Mouse (Mus musculus) hindbrain, embryonic 15.5 days (tissue): ENCODE results near the gene Pla2g1b. TPM values are rescaled to one million over a fixed set of nuclear protein-coding genes. Genes with fewer than 3 reads are reported as not detected.
A peak's percentile ranks its signal among the peaks of the same experiment; 100 is the strongest.

ENCODE experiments used
- ATAC-seq: fragments of 200-750 bp; cut with Nextera tagmentation; 2 replicates; pipeline ENCODE4 v1.8.0; 2017; ENCODE audit warnings: low read depth, moderate number of reproducible peaks, moderate TSS enrichment; ENCODE audit not compliant: low FRiP score
- H3K27ac ChIP-seq: fragments of 300-500 bp; sonication (generic); replicated peaks from 2 replicates; pipeline ENCODE4 v1.5.1; 2015; ENCODE audit warnings: mild to moderate bottlenecking, inconsistent platforms
- H3K27me3 ChIP-seq: fragments of 300-500 bp; sonication (generic); 2 replicates; pipeline ENCODE4 v1.6.1; 2015; ENCODE audit warnings: control low read depth, inconsistent platforms
- H3K36me3 ChIP-seq: fragments of 300-500 bp; sonication (generic); 2 replicates; pipeline ENCODE4 v1.6.1; 2015; ENCODE audit warnings: control low read depth, inconsistent platforms
- H3K4me1 ChIP-seq: fragments of 300-500 bp; sonication (generic); replicated peaks from 2 replicates; pipeline ENCODE4 v1.6.1; 2015; ENCODE audit warnings: control low read depth, inconsistent platforms
- H3K4me2 ChIP-seq: fragments of 300-500 bp; sonication (generic); 2 replicates; pipeline ENCODE4 v1.6.1; 2015; ENCODE audit warnings: moderate library complexity, mild to moderate bottlenecking, inconsistent platforms
- H3K4me3 ChIP-seq: fragments of 300-500 bp; sonication (generic); 2 replicates; pipeline ENCODE4 v1.5.1; 2015; ENCODE audit warnings: mild to moderate bottlenecking, inconsistent platforms
- H3K9ac ChIP-seq: fragments of 300-500 bp; sonication (generic); 2 replicates; pipeline ENCODE4 v1.6.1; 2015; ENCODE audit warnings: inconsistent platforms
- H3K9me3 ChIP-seq: fragments of 300-500 bp; sonication (generic); 2 replicates; pipeline ENCODE4 v1.6.1; 2016; ENCODE audit warnings: control low read depth, inconsistent platforms
- WGBS: fragments of 180-500 bp; shearing (Covaris S2); methylation state at CpG from one replicate; pipeline ENCODE4 v1.1.7; 2015; 5-methylcytosine and 5-hydroxymethylcytosine counted together
- polyA plus RNA-seq: library from polyadenylated mRNA; unstranded; fragments of >200 nt; fragmentation: Nextera tagmentation; extraction: Ambion mirVana; gene quantifications from 2 replicates; pipeline ENCODE4 v1.2.1, GENCODE M21; 2015

Gene Pla2g1b
- 0.54 TPM in 1 of 2 replicates, not detected in the other for polyA plus RNA-seq

DNA sequence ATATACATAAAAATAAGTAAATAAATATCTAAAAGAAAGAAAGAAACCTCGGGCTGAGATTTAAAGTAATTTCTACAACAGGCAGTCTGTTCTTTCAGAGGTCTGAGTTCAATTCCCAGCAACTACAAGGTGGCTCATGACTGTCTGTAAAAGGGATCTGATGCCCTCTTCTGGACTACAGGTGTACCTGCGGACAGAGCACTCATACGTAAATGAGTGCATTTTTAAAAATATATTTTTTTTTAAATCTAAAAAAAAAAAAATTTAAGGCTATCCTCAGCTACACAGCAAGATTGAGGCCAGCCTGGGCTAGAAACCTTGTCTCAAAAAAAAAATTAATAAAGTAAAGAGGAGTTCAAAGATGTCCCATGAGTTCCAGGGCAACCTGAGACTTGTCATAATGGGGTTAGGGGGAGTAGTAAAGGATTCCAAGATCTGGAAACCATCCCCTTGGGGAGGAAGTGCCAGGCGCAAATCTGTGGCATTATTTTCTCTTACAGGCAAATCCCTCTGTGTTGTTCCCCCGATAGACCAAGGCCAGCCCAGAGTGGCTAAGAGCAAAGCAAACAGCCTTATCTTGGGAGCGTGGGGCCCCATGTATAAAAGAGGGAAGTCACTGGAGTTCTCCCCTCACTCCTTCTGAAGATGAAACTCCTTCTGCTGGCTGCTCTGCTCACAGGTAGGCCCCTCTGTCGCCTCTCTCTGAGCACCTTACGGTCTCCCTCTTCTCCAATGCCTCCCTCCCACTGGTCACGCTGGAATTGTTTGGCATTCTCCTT is at the start of gene Pla2g1b:
TSS of gene Pla2g1b (plus strand) at position 621 of the 779 bp plus-strand sequence.
- Histone ChIP-seq H3K9me3 (no peaks in the 10 kb centered on the region), H3K4me1 (peaks cover 2% of the 10 kb centered on the region; the same call in 1 of the 2 replicates), H3K4me3 (no peak within 1 kb of the TSS), H3K9ac (no peak within 1 kb of the TSS), H3K27me3 (no peaks in the 10 kb centered on the region), H3K27ac (no peak within 1 kb of the TSS), H3K4me2 (no peak within 1 kb of the TSS), H3K36me3 (no peaks in the 10 kb centered on the region)
- no peak for ATAC-seq
- 58% methylated on average over 9 of the region's 9 CpGs for WGBS

GRCm38 (mm10) chr5:115428831-115429358 is 37.2 kb upstream of the Pla2g1b start:
- Histone ChIP-seq H3K4me1 (peaks cover 49% of the 10 kb centered on the region), H3K27me3 (no peaks in the 10 kb centered on the region), H3K27ac (peak overlapping the region; percentile 91), H3K36me3 (no peaks in the 10 kb centered on the region), H3K4me2 (peak overlapping the region; percentile 81), H3K9me3 (no peaks in the 10 kb centered on the region), H3K9ac (peak overlapping the region; percentile 98), H3K4me3 (peak overlapping the region; percentile 95)
- under 1% methylated on average over 20 of the region's 20 CpGs for WGBS
- no peak for ATAC-seq

DNA sequence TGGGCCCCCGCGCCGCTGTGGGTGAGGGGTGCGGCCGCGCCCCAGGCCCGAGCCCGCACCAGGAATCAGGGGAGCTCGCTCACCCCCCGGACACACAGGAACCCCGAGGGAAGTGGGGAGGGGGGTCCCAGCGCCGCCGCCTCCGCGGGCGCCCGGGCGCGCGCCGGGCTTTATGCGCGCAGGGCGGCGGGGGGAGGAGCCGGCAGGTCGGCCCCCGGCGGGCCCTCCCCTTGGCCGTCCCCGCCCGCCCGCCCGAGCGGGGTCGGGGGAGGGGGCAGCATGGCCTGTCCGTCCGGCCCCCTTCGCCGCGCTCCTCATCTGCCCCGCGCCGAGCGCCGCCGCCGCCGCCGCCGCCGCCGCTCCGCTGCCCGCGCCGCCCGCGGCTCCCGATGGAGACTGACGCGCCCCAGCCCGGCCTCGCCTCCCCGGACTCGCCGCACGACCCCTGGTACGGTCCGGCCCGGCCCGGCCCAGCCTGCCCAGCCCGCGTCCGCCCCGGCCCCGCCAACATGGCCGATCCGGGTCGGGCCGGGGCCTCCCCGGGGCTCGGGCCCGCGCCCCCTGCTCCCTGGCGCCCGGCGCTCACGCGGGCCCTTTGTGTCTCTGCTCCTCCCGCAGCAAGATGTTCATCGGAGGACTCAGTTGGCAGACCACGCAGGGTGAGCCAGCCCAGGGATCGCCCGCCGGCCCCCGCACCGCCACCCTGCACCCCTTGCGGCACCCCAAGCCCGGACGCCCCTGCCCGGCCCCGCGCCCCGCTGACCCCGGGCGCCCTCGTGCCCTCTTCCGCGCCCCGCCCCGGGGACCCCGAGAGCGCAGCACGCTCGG is 36.5 kb upstream of the Pla2g1b start, which contains the start of gene Msi1:
TSS of gene Msi1 (plus strand) at position 241 of the 828 bp plus-strand sequence.
- ATAC-seq, result peak; percentile 57
- peak within 1 kb of the TSS; percentile 91 for H3K27ac ChIP-seq
- H3K4me1 ChIP-seq, result peaks cover 56% of the 10 kb centered on the region
- no peaks in the 10 kb centered on the region for H3K27me3 ChIP-seq
- peak within 1 kb of the TSS; percentile 98 for H3K9ac ChIP-seq
- peak within 1 kb of the TSS; percentile 81 for H3K4me2 ChIP-seq
- 0% methylated on average over 37 of the region's 117 CpGs for WGBS
- no peaks in the 10 kb centered on the region for H3K9me3 ChIP-seq
- H3K36me3 ChIP-seq, result no peaks in the 10 kb centered on the region
- peak within 1 kb of the TSS; percentile 95 for H3K4me3 ChIP-seq

GRCm38 (mm10) chr5:115430187-115430960 is 35.7 kb upstream of the Pla2g1b start:
- Histone ChIP-seq H3K4me2 (peak overlapping the region; percentile 81), H3K36me3 (no peaks in the 10 kb centered on the region), H3K27me3 (no peaks in the 10 kb centered on the region), H3K4me1 (peaks cover 64% of the 10 kb centered on the region), H3K9me3 (no peaks in the 10 kb centered on the region), H3K27ac (peak overlapping the region; percentile 91), H3K4me3 (peak overlapping the region; percentile 95), H3K9ac (peak overlapping the region; percentile 98)
- no peak for ATAC-seq
- whole genome bisulfite sequencing, result under 1% methylated on average over 47 of the region's 73 CpGs

GRCm38 (mm10) chr5:115431061-115431897 is 34.8 kb upstream of the Pla2g1b start:
- no peaks in the 10 kb centered on the region for H3K36me3 ChIP-seq
- peak overlapping the region; percentile 81 for H3K4me2 ChIP-seq
- H3K27me3 ChIP-seq, result no peaks in the 10 kb centered on the region
- no peaks in the 10 kb centered on the region for H3K9me3 ChIP-seq
- H3K4me3 ChIP-seq, result peak overlapping the region; percentile 95
- peak overlapping the region; percentile 91 for H3K27ac ChIP-seq
- H3K4me1 ChIP-seq, result peaks cover 73% of the 10 kb centered on the region
- ATAC-seq, result no peak
- peak overlapping the region; percentile 98 for H3K9ac ChIP-seq
- WGBS, result 3% methylated on average over 14 of the region's 14 CpGs

DNA sequence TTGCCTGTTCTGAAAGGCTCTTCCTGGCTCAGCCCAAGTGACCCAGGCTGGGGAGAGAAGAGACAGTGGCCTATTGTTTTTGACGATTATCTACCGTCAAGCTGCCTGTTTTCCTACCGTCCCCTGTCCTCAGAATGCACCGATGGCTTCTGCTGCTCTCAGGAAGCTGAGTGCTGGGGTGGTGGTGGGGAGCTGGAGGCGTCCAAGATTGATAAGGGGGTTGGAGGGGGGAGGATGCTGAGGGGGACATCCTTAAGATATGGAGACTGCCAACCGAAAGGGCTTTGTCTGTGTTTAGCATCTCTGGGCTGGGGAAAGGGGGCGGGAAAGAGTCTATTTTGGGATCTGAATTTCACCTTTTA is 34.2 kb upstream of the Pla2g1b start:
- no peak for ATAC-seq
- WGBS, result 8% methylated on average over 7 of the region's 7 CpGs
- peak overlapping the region; percentile 91 for H3K27ac ChIP-seq

DNA sequence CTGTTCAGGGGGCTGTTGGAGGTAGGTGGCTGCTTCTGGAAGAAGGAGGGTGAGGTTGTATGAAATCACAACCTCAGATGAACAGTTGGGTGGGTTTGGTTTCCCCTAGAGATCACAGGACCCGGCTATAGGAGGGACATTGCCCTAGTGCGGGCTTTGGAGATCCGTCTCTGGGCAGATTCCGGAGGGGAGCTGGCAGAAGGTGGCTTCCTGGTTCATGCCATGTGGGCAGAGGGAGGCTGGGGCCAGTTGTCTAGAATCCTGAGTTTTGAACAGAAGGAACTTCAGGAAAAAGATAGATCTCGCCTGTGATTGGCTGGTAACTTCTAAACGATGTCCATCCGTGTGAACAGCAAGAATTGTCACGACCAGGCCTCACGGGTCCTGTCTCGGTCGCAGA is 33.7 kb upstream of the Pla2g1b start:
- Histone ChIP-seq H3K27me3 (no peaks in the 10 kb centered on the region), H3K4me2 (peak overlapping the region; percentile 81), H3K9ac (peak overlapping the region; percentile 98), H3K36me3 (no peaks in the 10 kb centered on the region), H3K4me1 (peaks cover 81% of the 10 kb centered on the region), H3K27ac (peak overlapping the region; percentile 91), H3K9me3 (no peaks in the 10 kb centered on the region), H3K4me3 (peak overlapping the region; percentile 95)
- ATAC-seq, result no peak
- WGBS, result 36% methylated on average over 11 of the region's 11 CpGs

More for the DNA sequence above, 34.2 kb upstream of the Pla2g1b start:
- Histone ChIP-seq H3K9me3 (no peaks in the 10 kb centered on the region), H3K9ac (peak overlapping the region; percentile 98), H3K27me3 (no peaks in the 10 kb centered on the region), H3K4me2 (peak overlapping the region; percentile 81), H3K4me3 (peak overlapping the region; percentile 95), H3K36me3 (no peaks in the 10 kb centered on the region), H3K4me1 (peaks cover 79% of the 10 kb centered on the region)

DNA sequence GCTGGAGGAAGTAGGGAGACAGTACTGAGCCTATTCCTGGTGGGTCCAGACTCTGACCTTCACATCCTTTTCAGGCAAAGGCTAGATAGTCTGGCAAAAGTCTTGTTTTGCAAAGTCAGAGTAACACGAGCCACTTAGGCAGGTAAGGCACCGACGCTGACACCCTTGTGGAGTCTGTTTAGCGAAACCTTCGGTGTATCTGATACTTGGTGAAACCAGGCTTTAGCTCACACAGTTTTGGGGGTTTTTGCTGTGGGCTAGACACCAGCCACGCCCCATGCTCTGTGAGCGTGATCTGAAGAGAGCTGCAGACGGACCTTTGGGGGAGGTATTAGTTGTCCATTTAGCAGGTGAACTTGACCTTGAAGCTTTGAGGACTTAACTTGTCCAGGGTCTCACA is 32.9 kb upstream of the Pla2g1b start:
- peak overlapping the region; percentile 81 for H3K4me2 ChIP-seq
- no peaks in the 10 kb centered on the region for H3K27me3 ChIP-seq
- H3K27ac ChIP-seq, result peak overlapping the region; percentile 99
- H3K9ac ChIP-seq, result 0 out of 2 replicates have a peak overlapping the region, but pooled peaks have one; percentile 98
- no peaks in the 10 kb centered on the region for H3K36me3 ChIP-seq
- no peaks in the 10 kb centered on the region for H3K9me3 ChIP-seq
- peaks cover 86% of the 10 kb centered on the region for H3K4me1 ChIP-seq
- peak overlapping the region; percentile 95 for H3K4me3 ChIP-seq
- no peak for ATAC-seq
- 60% methylated on average over 8 of the region's 8 CpGs for WGBS

- Histone ChIP-seq H3K4me2 (peak overlapping the region; percentile 60), H3K27ac (peak overlapping the region; percentile 99), H3K9ac (0 out of 2 replicates have a peak overlapping the region, but pooled peaks have one; percentile 12), H3K4me1 (peaks cover 85% of the 10 kb centered on the region), H3K36me3 (no peaks in the 10 kb centered on the region; the same call in 1 of the 2 replicates), H3K4me3 (0 out of 2 replicates have a peak overlapping the region, but pooled peaks have one; percentile 32), H3K9me3 (no peaks in the 10 kb centered on the region), H3K27me3 (no peaks in the 10 kb centered on the region)
- 25% methylated on average over 11 of the region's 11 CpGs for WGBS
- ATAC-seq, result no peak
These were observed 31.7 kb upstream of the Pla2g1b start for GRCm38 (mm10) chr5:115434280-115434852.
